In the genomic region with DNA sequence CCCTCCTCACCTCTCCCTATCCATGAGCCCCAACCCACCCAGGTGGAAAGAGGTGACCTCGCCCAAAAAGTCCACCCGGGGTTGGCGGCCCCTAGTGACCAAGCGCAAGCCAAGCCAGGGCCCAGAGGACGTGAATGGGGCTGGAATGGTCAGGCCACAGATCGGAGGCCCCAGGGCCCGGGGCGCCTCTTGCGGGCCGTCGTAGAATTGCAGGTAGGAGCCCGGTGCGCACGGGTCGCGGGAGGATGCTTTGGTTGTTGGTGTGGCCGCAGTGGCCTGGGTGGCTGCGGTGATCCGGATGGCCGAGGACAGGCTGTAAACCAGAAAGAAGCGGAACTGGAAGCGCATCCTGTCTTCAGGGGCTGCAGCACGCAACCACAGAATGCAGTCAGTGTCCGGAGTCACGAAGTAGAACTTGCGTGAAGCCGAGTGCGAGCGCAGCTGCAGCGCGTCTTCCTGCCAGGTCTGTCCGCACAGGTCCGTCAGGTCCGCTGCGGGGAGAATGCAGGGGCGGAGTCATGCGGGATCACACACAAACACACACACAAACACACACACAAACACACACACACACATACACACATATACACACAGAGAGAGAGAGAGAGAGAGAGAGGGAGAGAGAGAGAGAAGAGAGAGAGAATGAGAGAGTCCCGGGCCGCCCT, we compare ENCODE assay signal across 8 mouse cellular contexts. TPM values are rescaled to one million over a fixed set of nuclear protein-coding genes. Genes with fewer than 3 reads are reported as not detected.
A peak's percentile ranks its signal among the peaks of the same experiment; 100 is the strongest.
DNase-seq lines count a peak whose midpoint lies in the region; ATAC-seq lines count a peak whose summit lies in the region.

No protein-coding gene starts in this region.

- peak; percentile 69 for DNase-seq in Muller cell, postnatal 12 days (ENCODE audit: inconsistent ontology term)
- peak; percentile 84 for DNase-seq in cerebellum, adult 9-10 months
- DNase-seq in heart, postnatal 4 days, result peak; percentile 76
- DNase-seq in layer of hippocampus, postnatal 10 days (ENCODE audit: low spot score in 2 of 2), result peak; percentile 53 to 59
- peak; percentile 16 for DNase-seq in lung, postnatal 25 days (ENCODE audit: low spot score)
- DNase-seq in ovary, postnatal 36 days (ENCODE audit: low spot score), result peak; percentile 65
- peak; percentile 53 to 74 for DNase-seq in urinary bladder, postnatal 4 days (ENCODE audit: low spot score in 2 of 2)

- no peaks in the 10 kb centered on the region for H3K36me3 ChIP-seq in forebrain, embryonic 16.5 days (ENCODE audit: control insufficient read depth, insufficient read depth)

- no peak overlapping the region for H3K27ac ChIP-seq in forebrain, embryonic 16.5 days (ENCODE audit: low read length)

- no peaks in the 10 kb centered on the region for H3K9me3 ChIP-seq in forebrain, embryonic 16.5 days (ENCODE audit: control insufficient read depth, low read length)

- ATAC-seq in forebrain, embryonic 16.5 days, result no peak

- WGBS in forebrain, embryonic 16.5 days, result 3% methylated on average over 39 of the region's 39 CpGs

- peak overlapping the region; percentile 49 for H3K4me2 ChIP-seq in forebrain, embryonic 16.5 days (ENCODE audit: low read length)

- peak overlapping the region; percentile 28 for H3K4me3 ChIP-seq in forebrain, embryonic 16.5 days (replicated peaks; ENCODE audit: low read length)

- H3K9ac ChIP-seq in forebrain, embryonic 16.5 days (replicated peaks; ENCODE audit: low read depth, low read length), result 0 out of 2 replicates have a peak overlapping the region, but pooled peaks have one; percentile 40

- 0 out of 2 replicates have a peak, but pooled peaks cover 4% of the 10 kb centered on the region for H3K4me1 ChIP-seq in forebrain, embryonic 16.5 days (replicated peaks; ENCODE audit: control insufficient read depth, insufficient read depth, low read length)

- no peaks in the 10 kb centered on the region; the same call in 1 of the 2 replicates for H3K27me3 ChIP-seq in forebrain, embryonic 16.5 days (replicated peaks; ENCODE audit: control insufficient read depth, insufficient read depth, low read length)

RNA-seq across cellular contexts. Expression of gene Ldlrad2, which starts 3.9 kb away (rescaled TPM):
- not detected in 2 replicates for polyA plus RNA-seq in forebrain, embryonic 16.5 days (2015; fragmentation: Nextera tagmentation; extraction: Ambion mirVana)
- not detected for total RNA-seq in heart, postnatal 4 days (2021)
- total RNA-seq in layer of hippocampus, postnatal 10 days (2021), result not detected

RNA-seq across cellular contexts. Expression of gene Usp48, which starts 15.2 kb away (rescaled TPM):
- polyA plus RNA-seq in forebrain, embryonic 16.5 days (2015; fragmentation: Nextera tagmentation; extraction: Ambion mirVana), result 80.1 and 82.6 TPM in 2 replicates
- 10 to 100 TPM; 42.1 to 51.7 TPM for total RNA-seq in heart, postnatal 4 days (2021)
- 100 to 1,000 TPM; 135 to 136 TPM for total RNA-seq in layer of hippocampus, postnatal 10 days (2021)

Comparison
In these comparisons a context has a peak if more than half of its experiments do, and no peak if none do; other contexts are left out.
1. DNase-seq: peak in every context shown above with its lines; median percentile 84 in cerebellum, adult 9-10 months; 76 in heart, postnatal 4 days; 69 in Muller cell, postnatal 12 days; 65 in ovary, postnatal 36 days; 64 in urinary bladder, postnatal 4 days; 56 in layer of hippocampus, postnatal 10 days; 16 in lung, postnatal 25 days.